Mouse (Mus musculus) common myeloid progenitor, adult 5-6 weeks (primary cell): ENCODE data around the gene Nprl3. TPM values are rescaled to one million over a fixed set of nuclear protein-coding genes. Genes with fewer than 3 reads are reported as not detected.

Experiments
- ATAC-seq: replicated peaks from 2 replicates; pipeline ENCODE4 v1.8.0; 2016; ENCODE audit warnings: low read depth, mild to moderate bottlenecking, moderate TSS enrichment, inconsistent platforms; ENCODE audit not compliant: poor library complexity, severe bottlenecking
- total RNA-seq: library from RNA; stranded (forward); fragments of 200-1000, 187-1606 nt; gene quantifications from 2 replicates; pipeline ENCODE4 v1.2.3, GENCODE M21; 2017

Nprl3 gene
- total RNA-seq, 1 experiment from 2014 or later: 19.6 TPM

- ATAC-seq: peak; percentile 79; the same call in 1 of the 2 replicates
Measured at GRCm38 (mm10) chr11:32181973-32182868, 85.3 kb downstream of the Nprl3 start.

- no peak for ATAC-seq
Measured at GRCm38 (mm10) chr11:32181246-32181645, 86.3 kb downstream of the Nprl3 start.

DNA sequence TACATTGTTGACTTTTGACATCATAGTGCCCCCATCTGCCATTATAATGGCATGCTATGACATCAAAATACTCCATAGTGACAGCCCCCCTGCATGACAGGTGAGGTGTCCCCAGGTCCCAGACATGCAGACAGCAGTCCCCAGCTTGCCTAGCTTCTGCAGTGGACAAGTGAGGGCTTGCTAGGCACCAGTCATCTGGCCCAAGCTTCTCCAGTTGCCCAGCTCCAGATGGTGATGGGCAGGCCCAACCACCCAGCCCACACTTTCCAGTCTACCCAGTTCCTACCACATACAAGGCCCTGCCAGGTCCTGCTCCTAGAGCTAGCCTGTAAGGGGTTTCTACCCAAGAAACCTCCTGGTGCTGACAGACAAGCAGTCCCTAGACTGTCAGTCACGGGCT, 89.0 kb downstream of the Nprl3 start:
- no peak for ATAC-seq

Other genes with a start within 250 kb of the Nprl3 start
- not detected in 2 replicates for gene Il9r, start 67.4 kb downstream of the Nprl3 start, total RNA-seq
- gene Snrnp25, start 62.3 kb downstream of the Nprl3 start, total RNA-seq: 33.8 and 59.5 TPM in 2 replicates
- gene Rhbdf1, start 45.4 kb downstream of the Nprl3 start, total RNA-seq: 0.32 and 2.0 TPM in 2 replicates
- 3.2 and 5.3 TPM in 2 replicates for gene Mpg, start 41.2 kb downstream of the Nprl3 start, total RNA-seq
- gene Hba-x, start 8.7 kb upstream of the Nprl3 start, total RNA-seq: not detected in 2 replicates
- gene Hba-a1, start 15.8 kb upstream of the Nprl3 start, total RNA-seq: 18.1 and 30.7 TPM in 2 replicates
- gene Hbq1b, start 19.3 kb upstream of the Nprl3 start, total RNA-seq: not detected in 2 replicates
- 89.2 and 92.8 TPM in 2 replicates for gene Hba-a2, start 28.8 kb upstream of the Nprl3 start, total RNA-seq
- not detected in 2 replicates for gene Hbq1a, start 32.4 kb upstream of the Nprl3 start, total RNA-seq
- 2.5 and 3.0 TPM in 2 replicates for gene Sh3pxd2b, start 80.1 kb upstream of the Nprl3 start, total RNA-seq
- gene Ubtd2, start 187.7 kb upstream of the Nprl3 start, total RNA-seq: 3.9 and 7.0 TPM in 2 replicates